Mouse (Mus musculus) activated CD4-positive, CD25-positive, alpha-beta regulatory T cell, adult 4 months (primary cell): Measurements from ENCODE around the gene Pdss2. TPM values are rescaled to one million over a fixed set of nuclear protein-coding genes. Genes with fewer than 3 reads are reported as not detected.

Experiments used
- ATAC-seq: one replicate; pipeline ENCODE4 v1.8.0; 2017
- polyA plus RNA-seq, 2 experiments: library from polyadenylated mRNA; unstranded; fragments of 100-300 nt; shearing (Covaris generic); gene quantifications; one replicate each; pipeline ENCODE4 v1.2.1; 2017

Gene Pdss2
- polyA plus RNA-seq, 2 experiments from 2014 or later: 6.1 to 8.2 TPM

- ATAC-seq: no peak
These were observed 266.2 kb downstream of the Pdss2 start for GRCm38 (mm10) chr10:43487441-43488010.

DNA sequence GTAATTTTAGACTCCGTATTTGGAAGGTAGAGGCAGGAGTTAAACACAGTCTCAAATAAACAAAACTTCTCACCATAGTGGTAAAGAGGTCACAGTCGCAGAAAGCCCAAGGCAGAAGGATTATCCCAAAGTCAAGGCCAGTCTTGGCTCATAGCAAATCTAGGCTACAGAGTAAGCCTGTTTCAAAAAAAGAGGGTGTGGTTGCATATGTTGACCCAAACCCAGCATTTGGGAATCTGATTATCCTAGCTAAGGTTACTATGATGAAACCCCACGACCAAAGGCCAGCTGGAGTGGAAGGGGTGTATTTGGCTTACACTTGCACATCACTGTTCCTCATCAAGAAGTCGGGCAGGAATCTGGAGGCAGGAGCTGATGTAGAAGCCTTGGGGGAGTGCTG, 267.0 kb downstream of the Pdss2 start:
- no peak for ATAC-seq

- ATAC-seq: no peak
These were observed 267.9 kb downstream of the Pdss2 start for GRCm38 (mm10) chr10:43489139-43489538.

DNA sequence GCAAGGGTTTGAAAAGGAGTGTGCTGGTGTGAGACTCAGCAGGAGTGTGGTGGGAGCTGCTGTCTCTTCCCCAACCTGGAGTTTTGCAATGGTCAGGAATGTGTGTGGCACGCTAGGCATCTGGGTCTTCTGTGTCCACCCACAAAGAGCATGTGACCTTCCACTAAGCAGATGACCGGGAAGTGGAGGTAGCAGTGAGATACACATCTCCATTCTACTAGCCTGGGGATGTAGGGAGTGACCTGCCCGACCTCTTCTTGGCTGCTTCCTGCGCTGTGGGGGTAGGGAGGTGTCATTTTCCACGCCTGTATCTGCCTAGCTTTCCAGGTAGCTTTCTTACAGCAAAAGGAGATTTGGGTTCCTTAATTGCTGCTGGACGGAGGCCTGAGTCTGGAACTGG, 268.3 kb downstream of the Pdss2 start:
- ATAC-seq: no peak

DNA sequence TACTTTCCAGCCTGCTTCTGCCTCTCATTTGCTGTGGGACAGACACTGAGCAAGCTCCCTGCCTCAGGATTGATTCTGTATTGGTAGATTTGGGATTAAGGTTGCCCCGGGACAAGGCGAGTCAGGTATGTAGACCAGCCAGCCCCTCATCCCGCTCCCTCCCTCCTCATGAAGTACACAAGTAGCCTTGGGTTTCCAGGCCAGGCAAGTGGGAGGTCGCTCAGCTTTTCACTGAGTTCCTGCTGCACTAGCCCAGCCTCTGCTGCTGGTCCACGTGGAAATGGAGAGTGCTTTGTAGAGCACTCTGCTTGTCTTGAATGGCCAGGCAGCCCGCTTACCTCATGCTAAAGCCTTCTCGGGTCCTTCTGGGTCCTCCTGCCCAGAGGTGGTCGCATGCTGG, 268.7 kb downstream of the Pdss2 start:
- no peak for ATAC-seq

DNA sequence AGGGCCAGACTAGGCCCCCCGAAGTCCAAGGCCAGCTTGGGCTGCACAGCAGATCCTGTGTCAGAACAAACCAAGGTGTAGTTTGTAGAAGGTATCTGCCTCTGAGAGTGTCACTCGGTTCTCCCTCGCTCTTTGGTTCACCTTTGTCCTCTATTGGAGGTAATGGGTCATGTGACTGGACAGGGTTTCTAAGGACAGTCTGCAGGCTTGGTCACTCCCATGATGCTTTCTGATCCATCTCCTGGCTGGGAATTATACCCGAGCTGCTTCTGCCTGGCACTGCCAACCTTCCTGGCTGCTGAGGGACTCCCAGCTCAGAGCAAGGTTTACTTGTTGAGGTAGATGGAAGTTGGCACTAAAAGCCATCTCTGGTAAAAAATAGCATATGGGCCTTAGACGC, 269.6 kb downstream of the Pdss2 start:
- no peak for ATAC-seq

GRCm38 (mm10) chr10:43502599-43502998, 281.3 kb downstream of the Pdss2 start:
- ATAC-seq: no peak

- ATAC-seq: no peak
These were observed 283.0 kb downstream of the Pdss2 start for GRCm38 (mm10) chr10:43504291-43504690.

- no peak for ATAC-seq
These were observed 285.8 kb downstream of the Pdss2 start for GRCm38 (mm10) chr10:43507051-43507450.

DNA sequence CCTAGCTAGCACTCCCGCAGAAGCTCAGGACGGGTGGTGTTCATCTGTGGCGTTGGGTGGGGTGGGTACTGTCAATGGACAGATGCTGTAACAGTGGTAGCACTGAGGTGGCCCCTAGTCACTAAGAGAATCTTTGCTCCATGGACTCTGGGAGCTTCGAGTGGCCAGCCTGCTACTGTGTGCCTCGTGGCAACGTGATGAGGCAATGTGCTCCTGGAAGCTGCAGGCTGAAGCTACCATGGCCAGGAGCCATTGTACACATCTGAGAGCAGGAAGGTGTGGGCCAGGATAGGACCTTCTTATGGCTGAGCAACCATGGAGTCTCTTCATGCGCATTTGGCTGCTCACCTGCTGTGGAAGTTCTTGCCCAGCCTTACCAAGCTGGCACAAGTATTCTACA, 287.9 kb downstream of the Pdss2 start:
- ATAC-seq: no peak

DNA sequence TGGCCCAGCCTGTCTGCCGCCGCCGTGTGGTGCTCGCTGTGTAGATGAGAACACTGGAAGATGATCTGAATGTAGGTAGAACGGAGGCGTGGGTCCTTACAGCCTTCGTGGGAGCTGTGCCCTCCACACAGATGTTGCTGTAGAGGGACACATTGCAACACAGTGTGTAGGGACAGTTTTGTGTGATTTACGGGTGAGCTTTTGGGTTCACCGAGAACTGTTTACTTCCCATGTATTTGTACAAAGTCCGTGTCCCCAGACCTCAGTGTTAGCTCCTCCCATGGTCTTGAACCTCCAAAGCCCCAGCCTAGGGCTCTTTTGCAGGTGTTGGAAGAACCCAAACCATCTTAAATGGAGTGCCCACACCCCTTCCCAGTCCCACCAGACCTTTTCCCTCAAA, 291.7 kb downstream of the Pdss2 start:
- no peak for ATAC-seq

Other genes starting within 250 kb of the Pdss2 start
- not detected for gene Sobp, start 47.0 kb upstream of the Pdss2 start, polyA plus RNA-seq
- not detected for gene 9030612E09Rik, start 46.8 kb upstream of the Pdss2 start, polyA plus RNA-seq